Mouse (Mus musculus): ENCODE measurements around the gene Plpp4. TPM values are rescaled to one million over a fixed set of nuclear protein-coding genes. Genes with fewer than 3 reads are reported as not detected.

Plpp4 gene
- polyA plus RNA-seq, 1 experiment, result not detected

DNA sequence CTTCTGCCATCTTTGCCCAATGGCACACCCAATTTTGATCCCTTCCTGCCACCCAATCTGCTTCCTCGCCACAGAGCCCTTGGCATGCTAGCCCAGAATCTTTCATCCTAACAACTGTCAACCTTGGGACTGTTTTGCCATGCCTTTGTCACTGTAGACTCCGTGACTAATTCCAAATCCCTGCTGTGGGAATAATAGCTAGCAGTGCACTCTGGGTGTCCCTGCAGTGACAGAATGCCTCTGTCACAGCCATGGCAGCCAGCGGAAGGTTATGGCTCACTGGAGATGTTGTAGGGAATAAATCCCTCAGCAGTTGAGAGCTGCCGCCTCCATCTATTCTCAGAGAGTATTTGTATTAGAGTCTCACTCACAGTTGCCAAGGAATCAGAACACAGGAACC, 158.3 kb downstream of the Plpp4 start:
- no peak for TF ChIP-seq REST (IDR thresholded peaks at IDR 0.05; ENCODE audit: insufficient read depth, insufficient read length)

DNA sequence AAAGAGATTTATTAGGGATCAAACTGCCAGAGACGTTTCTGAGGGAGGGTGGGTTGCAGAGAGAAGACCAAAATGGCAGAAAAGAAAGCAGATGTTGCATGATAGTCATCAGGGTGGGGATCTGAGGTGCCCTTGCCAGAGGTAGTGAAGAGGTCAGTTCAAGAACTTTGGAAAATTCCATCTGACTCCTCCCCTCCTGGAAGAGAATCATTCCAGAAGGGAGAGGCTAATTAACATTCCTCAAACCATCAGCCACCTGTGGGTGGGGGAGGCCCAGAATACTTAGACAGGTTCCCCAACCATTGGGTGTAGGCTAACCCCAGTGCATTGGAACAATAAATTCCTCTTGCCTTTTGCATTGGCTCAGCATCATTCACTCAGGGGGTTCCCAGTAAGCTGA, 164.3 kb downstream of the Plpp4 start:
- no peak for TF ChIP-seq MYOD1 (IDR thresholded peaks at IDR 0.05; ENCODE audit: control insufficient read depth in 1 of 3, insufficient read length in 2 of 3, low read depth in 2 of 3)
- no peak for TF ChIP-seq REST (IDR thresholded peaks at IDR 0.05; ENCODE audit: insufficient read depth, insufficient read length)
- no peak for TF ChIP-seq E2F4 (IDR thresholded peaks at IDR 0.05; ENCODE audit: insufficient read depth)
- TF ChIP-seq TCF3 (IDR thresholded peaks at IDR 0.05; ENCODE audit: insufficient read length, low read depth), result no peak
- TF ChIP-seq CEBPB (IDR thresholded peaks at IDR 0.05; ENCODE audit: insufficient read depth, poor library complexity, severe bottlenecking), result no peak
- no peak for TF ChIP-seq TCF12 (IDR thresholded peaks at IDR 0.05; ENCODE audit: insufficient read depth, poor library complexity, severe bottlenecking)
- TF ChIP-seq POLR2A (IDR thresholded peaks at IDR 0.05; ENCODE audit: insufficient read length, low read depth), result no peak
- no peak for TF ChIP-seq POLR2AphosphoS2 (IDR thresholded peaks at IDR 0.05; ENCODE audit: insufficient read length, low read depth)
- TF ChIP-seq MYOG (IDR thresholded peaks at IDR 0.05; ENCODE audit: control insufficient read depth in 1 of 3, insufficient read depth in 1 of 3, insufficient read length in 2 of 3, low read depth in 2 of 3), result no peak
- no peak for TF ChIP-seq MAX (IDR thresholded peaks at IDR 0.05; ENCODE audit: low read depth)
- TF ChIP-seq USF1 (IDR thresholded peaks at IDR 0.05; ENCODE audit: low read depth), result no peak
- TF ChIP-seq SRF (IDR thresholded peaks at IDR 0.05; ENCODE audit: control insufficient read depth, insufficient read length, low read depth), result no peak
- Histone ChIP-seq H3ac (ENCODE audit: control insufficient read depth, insufficient read length) (no peak overlapping the region), H3K4me2 (ENCODE audit: low read depth) (no peak overlapping the region), H3K4me3 (no peak overlapping the region), H3K79me2 (ENCODE audit: control insufficient read depth, insufficient read depth) (no peaks in the 10 kb centered on the region), H3K27me3 (ENCODE audit: control insufficient read depth, insufficient read depth, insufficient read length) (no peaks in the 10 kb centered on the region), H3K36me3 (ENCODE audit: control insufficient read depth, insufficient read depth) (no peaks in the 10 kb centered on the region)

More for the DNA sequence above, 158.3 kb downstream of the Plpp4 start:
- H3K27me3 ChIP-seq (ENCODE audit: control insufficient read depth, insufficient read depth, insufficient read length), result no peaks in the 10 kb centered on the region
- no peaks in the 10 kb centered on the region for H3K36me3 ChIP-seq (ENCODE audit: control insufficient read depth, insufficient read depth)
- H3K4me2 ChIP-seq (ENCODE audit: low read depth), result no peak overlapping the region
- H3K4me3 ChIP-seq, result no peak overlapping the region
- no peaks in the 10 kb centered on the region for H3K79me2 ChIP-seq (ENCODE audit: control insufficient read depth, insufficient read depth)
- H3ac ChIP-seq (ENCODE audit: control insufficient read depth, insufficient read length), result no peak overlapping the region

DNA sequence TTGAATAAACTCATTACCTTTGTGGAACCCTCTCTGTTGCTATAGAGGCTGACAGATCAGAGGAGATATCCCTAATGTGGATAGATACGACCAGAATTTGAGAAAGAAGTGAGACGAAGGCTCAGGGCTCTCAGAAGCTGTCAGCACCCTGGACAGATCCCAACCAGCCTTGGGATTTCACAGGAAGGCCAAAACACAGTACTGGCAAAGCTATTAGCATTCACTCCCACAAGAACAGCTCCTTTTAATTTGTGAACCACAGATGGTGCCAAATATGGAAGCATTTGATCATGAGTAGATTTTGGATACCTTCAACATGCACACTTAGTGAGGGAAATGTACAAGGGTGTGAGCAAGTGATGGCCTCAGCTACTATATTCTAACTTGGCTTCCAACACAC, 168.7 kb downstream of the Plpp4 start:
- no peaks in the 10 kb centered on the region for H3K36me3 ChIP-seq (ENCODE audit: control insufficient read depth, insufficient read depth)
- TF ChIP-seq POLR2A (IDR thresholded peaks at IDR 0.05; ENCODE audit: insufficient read length, low read depth) (no peak), SRF (IDR thresholded peaks at IDR 0.05; ENCODE audit: control insufficient read depth, insufficient read length, low read depth) (no peak), MYOD1 (IDR thresholded peaks at IDR 0.05; ENCODE audit: control insufficient read depth in 1 of 3, insufficient read length in 2 of 3, low read depth in 2 of 3) (no peak), CEBPB (IDR thresholded peaks at IDR 0.05; ENCODE audit: insufficient read depth, poor library complexity, severe bottlenecking) (no peak), REST (IDR thresholded peaks at IDR 0.05; ENCODE audit: insufficient read depth, insufficient read length) (peak; percentile 36)
- H3K27me3 ChIP-seq (ENCODE audit: control insufficient read depth, insufficient read depth, insufficient read length), result no peaks in the 10 kb centered on the region
- no peak overlapping the region for H3K4me3 ChIP-seq
- no peak overlapping the region for H3ac ChIP-seq (ENCODE audit: control insufficient read depth, insufficient read length)
- no peak overlapping the region for H3K4me2 ChIP-seq (ENCODE audit: low read depth)
- H3K79me2 ChIP-seq (ENCODE audit: control insufficient read depth, insufficient read depth), result no peaks in the 10 kb centered on the region

DNA sequence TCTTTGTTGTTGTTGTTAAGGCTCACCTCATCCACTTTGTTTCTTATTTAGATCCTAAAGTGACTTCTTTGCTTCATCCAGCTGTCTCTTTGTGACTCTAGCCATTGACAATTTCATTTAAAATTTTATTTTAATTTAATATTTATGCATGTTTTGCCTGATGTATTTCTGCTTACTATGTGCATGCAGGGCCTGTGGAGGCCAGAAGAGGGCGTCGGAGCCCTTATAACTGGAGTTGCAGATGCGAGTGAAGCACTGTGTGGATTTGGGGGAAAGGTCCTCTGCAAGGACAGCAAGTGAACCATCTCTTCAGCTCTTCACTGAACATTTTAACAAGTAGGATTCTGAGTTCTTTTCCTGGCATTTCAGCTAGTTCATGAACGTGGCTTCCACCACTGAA, 172.0 kb downstream of the Plpp4 start:
- H3K36me3 ChIP-seq (ENCODE audit: control insufficient read depth, insufficient read depth), result no peaks in the 10 kb centered on the region
- no peaks in the 10 kb centered on the region for H3K27me3 ChIP-seq (ENCODE audit: control insufficient read depth, insufficient read depth, insufficient read length)
- TF ChIP-seq MAX (IDR thresholded peaks at IDR 0.05; ENCODE audit: low read depth), result no peak
- H3K4me3 ChIP-seq, result no peak overlapping the region
- no peak overlapping the region for H3K4me2 ChIP-seq (ENCODE audit: low read depth)
- no peak overlapping the region for H3ac ChIP-seq (ENCODE audit: control insufficient read depth, insufficient read length)
- no peaks in the 10 kb centered on the region for H3K79me2 ChIP-seq (ENCODE audit: control insufficient read depth, insufficient read depth)

DNA sequence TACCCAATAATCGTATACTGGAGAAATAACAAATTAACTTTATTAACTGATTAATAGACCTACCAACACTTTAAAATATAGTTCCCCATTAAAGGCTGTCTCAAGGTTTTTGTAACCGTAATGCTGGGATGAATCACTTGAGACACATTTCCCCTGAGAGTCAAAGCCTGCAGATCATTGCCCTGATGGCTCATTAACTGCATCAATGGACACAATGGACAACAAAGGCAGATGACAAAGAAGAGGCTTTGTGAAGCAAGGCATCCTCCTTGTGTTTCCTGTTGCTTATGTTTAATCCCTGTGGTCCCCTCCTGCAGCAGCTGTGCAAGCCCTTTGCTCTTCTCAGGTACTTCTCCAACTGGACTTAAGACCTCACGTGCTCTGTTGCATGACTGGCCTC, 173.1 kb downstream of the Plpp4 start:
- no peak overlapping the region for H3K4me3 ChIP-seq
- H3K4me2 ChIP-seq (ENCODE audit: low read depth), result no peak overlapping the region
- no peak overlapping the region for H3ac ChIP-seq (ENCODE audit: control insufficient read depth, insufficient read length)
- H3K79me2 ChIP-seq (ENCODE audit: control insufficient read depth, insufficient read depth), result no peaks in the 10 kb centered on the region
- H3K36me3 ChIP-seq (ENCODE audit: control insufficient read depth, insufficient read depth), result no peaks in the 10 kb centered on the region
- H3K27me3 ChIP-seq (ENCODE audit: control insufficient read depth, insufficient read depth, insufficient read length), result no peaks in the 10 kb centered on the region
- TF ChIP-seq CEBPB (IDR thresholded peaks at IDR 0.05; ENCODE audit: insufficient read depth, poor library complexity, severe bottlenecking) (no peak), USF1 (IDR thresholded peaks at IDR 0.05; ENCODE audit: low read depth) (no peak), E2F4 (IDR thresholded peaks at IDR 0.05; ENCODE audit: insufficient read depth) (no peak), TCF3 (IDR thresholded peaks at IDR 0.05; ENCODE audit: insufficient read length, low read depth) (no peak), MYOD1 (IDR thresholded peaks at IDR 0.05; ENCODE audit: control insufficient read depth in 1 of 3, insufficient read length in 2 of 3, low read depth in 2 of 3) (no peak), SRF (IDR thresholded peaks at IDR 0.05; ENCODE audit: control insufficient read depth, insufficient read length, low read depth) (no peak), POLR2A (IDR thresholded peaks at IDR 0.05; ENCODE audit: insufficient read length, low read depth) (no peak), MYOG (IDR thresholded peaks at IDR 0.05; ENCODE audit: control insufficient read depth in 1 of 3, insufficient read depth in 1 of 3, insufficient read length in 2 of 3, low read depth in 2 of 3) (no peak), MAX (IDR thresholded peaks at IDR 0.05; ENCODE audit: low read depth) (no peak), TCF12 (IDR thresholded peaks at IDR 0.05; ENCODE audit: insufficient read depth, poor library complexity, severe bottlenecking) (no peak), REST (IDR thresholded peaks at IDR 0.05; ENCODE audit: insufficient read depth, insufficient read length) (no peak), POLR2AphosphoS2 (IDR thresholded peaks at IDR 0.05; ENCODE audit: insufficient read length, low read depth) (no peak)

Measured in myocyte (in vitro differentiated cells).